Mouse (Mus musculus) ES-Bruce4 (cell line): ENCODE data around the gene Capg. TPM values are rescaled to one million over a fixed set of nuclear protein-coding genes. Genes with fewer than 3 reads are reported as not detected.

Experiments used
- H3K27ac ChIP-seq: 2 replicates; pipeline ENCODE4 v1.5.1; 2012; ENCODE audit warnings: low read length, inconsistent platforms; ENCODE audit not compliant: insufficient read depth
- H3K27me3 ChIP-seq: 2 replicates; pipeline ENCODE4 v1.6.1; 2012; ENCODE audit warnings: mild to moderate bottlenecking, low read length, inconsistent platforms; ENCODE audit not compliant: control insufficient read depth, poor library complexity, insufficient read depth, severe bottlenecking
- H3K36me3 ChIP-seq: 2 replicates; pipeline ENCODE4 v1.6.1; 2012; ENCODE audit warnings: inconsistent platforms, mild to moderate bottlenecking, low read length, moderate library complexity; ENCODE audit not compliant: control insufficient read depth, poor library complexity, insufficient read depth, severe bottlenecking
- H3K4me1 ChIP-seq: one replicate; pipeline ENCODE4 v1.8.1; 2011; ENCODE audit warnings: low read length; ENCODE audit not compliant: control insufficient read depth, insufficient read depth
- H3K4me3 ChIP-seq: 2 replicates; pipeline ENCODE4 v1.5.1; 2011; ENCODE audit warnings: low read depth, mild to moderate bottlenecking, low read length
- H3K9ac ChIP-seq: 2 replicates; pipeline ENCODE4 v1.6.1; 2012; ENCODE audit warnings: low read depth, mild to moderate bottlenecking, inconsistent platforms; ENCODE audit not compliant: poor library complexity, severe bottlenecking
- H3K9me3 ChIP-seq: replicated peaks from 2 replicates; pipeline ENCODE4 v1.6.1; 2012; ENCODE audit warnings: mild to moderate bottlenecking, low read length, inconsistent platforms; ENCODE audit not compliant: control insufficient read depth, poor library complexity, insufficient read depth, severe bottlenecking
- CTCF ChIP-seq: IDR thresholded peaks from one replicate; pipeline ENCODE4 v1.8.1; 2011; ENCODE audit warnings: low read depth, low read length
- EP300 ChIP-seq: IDR thresholded peaks from 2 replicates; pipeline ENCODE4 v1.6.1; 2011; ENCODE audit warnings: low read depth, low read length; ENCODE audit not compliant: insufficient read depth
- POLR2A ChIP-seq: IDR thresholded peaks from one replicate; pipeline ENCODE4 v1.8.1; 2011; ENCODE audit warnings: low read length; ENCODE audit not compliant: insufficient read depth
- polyA plus RNA-seq: library from polyadenylated mRNA; stranded (reverse); fragments of >200 nt; gene quantifications from 2 replicates; pipeline ENCODE4 v1.2.4, GENCODE M21; 2011; ENCODE audit warnings: low read depth; ENCODE audit not compliant: missing spikeins, insufficient read depth, insufficient read length

Gene Capg
- polyA plus RNA-seq, 1 experiment, result 55.8 TPM

- peaks cover 6% of the 10 kb centered on the region for H3K4me1 ChIP-seq
- H3K9me3 ChIP-seq, result no peaks in the 10 kb centered on the region
- H3K4me3 ChIP-seq, result no peak overlapping the region
- H3K27me3 ChIP-seq, result no peaks in the 10 kb centered on the region
- no peak overlapping the region for H3K27ac ChIP-seq
- no peaks in the 10 kb centered on the region for H3K36me3 ChIP-seq
- TF ChIP-seq POLR2A (no peak), CTCF (no peak), EP300 (no peak)
- no peak overlapping the region for H3K9ac ChIP-seq
Observed at GRCm38 (mm10) chr6:72519303-72519702, 24.9 kb upstream of the Capg start.

GRCm38 (mm10) chr6:72519892-72520663 is 24.1 kb upstream of the Capg start:
- 0 out of 2 replicates have a peak, but pooled peaks have one; percentile 13 for TF ChIP-seq EP300
- TF ChIP-seq CTCF, result no peak
- H3K4me3 ChIP-seq, result no peak overlapping the region

GRCm38 (mm10) chr6:72520904-72521303 is 23.3 kb upstream of the Capg start:
- Histone ChIP-seq H3K36me3 (no peaks in the 10 kb centered on the region), H3K27ac (no peak overlapping the region), H3K4me1 (peaks cover 6% of the 10 kb centered on the region), H3K9ac (no peak overlapping the region), H3K9me3 (no peaks in the 10 kb centered on the region), H3K4me3 (no peak overlapping the region), H3K27me3 (no peaks in the 10 kb centered on the region)
- TF ChIP-seq CTCF, result no peak
- TF ChIP-seq EP300, result no peak

More at GRCm38 (mm10) chr6:72519892-72520663, 24.1 kb upstream of the Capg start:
- Histone ChIP-seq H3K27ac (no peak overlapping the region), H3K27me3 (no peaks in the 10 kb centered on the region), H3K9ac (no peak overlapping the region), H3K36me3 (no peaks in the 10 kb centered on the region), H3K4me1 (peaks cover 6% of the 10 kb centered on the region), H3K9me3 (no peaks in the 10 kb centered on the region)

- no peak for TF ChIP-seq EP300
- TF ChIP-seq POLR2A, result no peak
- TF ChIP-seq CTCF, result no peak
- no peaks in the 10 kb centered on the region for H3K36me3 ChIP-seq
- peaks cover 6% of the 10 kb centered on the region for H3K4me1 ChIP-seq
- H3K4me3 ChIP-seq, result no peak within 1 kb of the TSS
- no peaks in the 10 kb centered on the region for H3K9me3 ChIP-seq
- no peak within 1 kb of the TSS for H3K27ac ChIP-seq
- H3K9ac ChIP-seq, result no peak within 1 kb of the TSS
- no peaks in the 10 kb centered on the region for H3K27me3 ChIP-seq
Observed at GRCm38 (mm10) chr6:72521607-72522006, 22.6 kb upstream of the Capg start, which contains the start of gene Sh2d6. Sh2d6 (minus strand) TSS chr6:72521707.

GRCm38 (mm10) chr6:72522288-72522687 is 21.9 kb upstream of the Capg start:
- H3K27ac ChIP-seq, result no peak overlapping the region
- H3K4me1 ChIP-seq, result peaks cover 6% of the 10 kb centered on the region
- H3K36me3 ChIP-seq, result no peaks in the 10 kb centered on the region
- no peak overlapping the region for H3K4me3 ChIP-seq
- no peaks in the 10 kb centered on the region for H3K27me3 ChIP-seq
- no peaks in the 10 kb centered on the region for H3K9me3 ChIP-seq
- TF ChIP-seq EP300, result no peak
- TF ChIP-seq POLR2A, result no peak
- TF ChIP-seq CTCF, result no peak
- no peak overlapping the region for H3K9ac ChIP-seq

- no peaks in the 10 kb centered on the region for H3K27me3 ChIP-seq
- no peaks in the 10 kb centered on the region for H3K36me3 ChIP-seq
- no peak overlapping the region for H3K27ac ChIP-seq
- H3K9ac ChIP-seq, result no peak overlapping the region
- H3K4me1 ChIP-seq, result peaks cover 6% of the 10 kb centered on the region
- H3K4me3 ChIP-seq, result no peak overlapping the region
- H3K9me3 ChIP-seq, result no peaks in the 10 kb centered on the region
- TF ChIP-seq EP300, result no peak
- no peak for TF ChIP-seq POLR2A
- no peak for TF ChIP-seq CTCF
Observed at GRCm38 (mm10) chr6:72523222-72523621, 21.0 kb upstream of the Capg start.
